Mouse (Mus musculus) kidney, adult 18-20 months (tissue): ENCODE data around the gene Grb14.
A peak's percentile ranks its signal among the peaks of the same experiment; 100 is the strongest.

Experiments
- DNase-seq: peaks from one replicate; pipeline ENCODE4 v3.0.0; 2021

Grb14 gene

DNA sequence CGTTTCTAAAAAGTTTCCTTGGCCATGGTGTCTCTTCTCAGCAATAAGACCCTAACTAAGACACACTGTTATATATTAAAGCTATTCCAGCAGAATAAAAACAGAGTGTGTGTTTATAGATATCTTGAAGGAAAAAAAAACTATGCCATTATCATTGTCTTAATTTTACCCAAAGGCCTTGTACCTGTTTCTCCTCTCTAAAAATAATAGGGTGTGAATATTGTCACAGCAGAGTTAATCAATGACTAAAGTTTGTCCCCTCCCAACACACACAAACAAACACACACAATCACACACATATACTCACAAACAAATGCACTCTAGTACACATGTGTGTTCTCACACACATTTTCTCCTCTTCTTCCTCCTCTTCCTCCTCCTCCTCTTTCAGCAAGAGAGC, at the start of gene Grb14:
TSS of gene Grb14 (minus strand) at position 101 of the 400 bp plus-strand sequence.
- DNase-seq: no peak

- DNase-seq: no peak
Measured at GRCm38 (mm10) chr2:65072205-65072604, 47.4 kb upstream of the Grb14 start.

- DNase-seq: no peak
Measured at GRCm38 (mm10) chr2:65053764-65054163, 29.0 kb upstream of the Grb14 start.

- no peak for DNase-seq
Measured at GRCm38 (mm10) chr2:65052191-65053012, 27.6 kb upstream of the Grb14 start.

GRCm38 (mm10) chr2:65050776-65051175, 26.0 kb upstream of the Grb14 start:
- no peak for DNase-seq

GRCm38 (mm10) chr2:65048234-65049017, 23.6 kb upstream of the Grb14 start:
- no peak for DNase-seq

- DNase-seq: no peak
Measured at GRCm38 (mm10) chr2:65038164-65038563, 13.4 kb upstream of the Grb14 start.

DNA sequence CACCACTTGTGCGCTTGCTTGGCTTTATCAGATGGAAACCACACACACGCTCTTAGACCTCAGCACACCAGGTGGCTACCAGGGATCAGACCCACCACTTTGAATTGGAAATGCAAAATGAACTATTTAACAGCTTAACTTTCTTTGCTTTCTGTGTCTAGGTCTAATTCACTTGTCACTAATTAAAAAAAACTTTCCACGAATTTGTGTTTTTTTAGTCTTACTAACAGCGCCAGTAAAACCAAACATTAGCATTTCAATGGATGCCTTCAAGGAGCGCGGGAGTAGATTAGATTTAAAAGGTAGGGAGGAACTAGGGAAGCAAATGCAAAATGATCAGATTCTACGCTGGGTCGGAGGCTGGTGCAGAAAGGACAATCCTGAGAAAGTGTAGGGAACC, 12.8 kb upstream of the Grb14 start:
- DNase-seq: no peak

DNA sequence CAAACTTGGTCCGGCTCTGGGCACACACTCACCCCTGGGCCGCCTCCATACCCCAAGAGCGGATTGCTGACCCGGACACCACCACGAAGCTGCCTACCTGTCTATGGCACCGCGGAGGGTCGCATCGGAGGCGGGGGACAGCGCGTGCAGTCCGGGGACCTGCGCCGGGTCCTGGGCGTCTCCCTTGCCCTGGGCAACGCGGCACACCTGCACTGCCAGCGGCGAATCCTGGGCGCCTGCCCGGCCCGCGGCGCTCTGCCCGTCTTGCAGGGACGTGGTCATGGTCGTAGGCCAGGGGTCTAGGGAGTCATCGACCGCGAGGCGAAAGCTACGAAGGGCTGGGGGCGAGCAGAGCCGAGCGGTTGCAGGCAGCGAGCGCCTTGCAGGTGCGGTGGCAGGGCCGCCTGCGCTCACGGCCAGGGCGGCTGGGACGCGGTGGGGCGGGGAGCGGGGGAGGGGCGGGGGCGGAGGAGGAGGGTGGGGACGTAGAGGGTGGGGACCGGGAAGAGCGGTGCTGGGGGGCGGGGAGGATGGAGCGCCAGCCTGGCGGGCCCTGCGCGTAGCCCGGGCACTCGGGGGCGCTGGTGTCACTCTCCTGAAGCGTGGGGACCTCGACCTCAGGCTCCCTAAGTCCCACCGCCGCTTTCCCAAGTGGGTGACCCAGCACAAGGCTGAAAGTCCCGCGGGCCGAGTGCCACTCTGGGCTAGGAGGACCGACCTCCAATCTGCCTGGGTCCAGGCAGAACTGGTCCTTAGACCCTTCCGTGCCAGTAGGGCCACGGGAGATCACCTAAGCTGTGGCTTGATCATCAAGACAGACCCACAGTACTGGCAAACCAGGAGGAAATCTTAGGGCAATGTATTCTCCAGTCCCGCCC, 2.2 kb downstream of the Grb14 start:
- peak; percentile 77 for DNase-seq

DNA sequence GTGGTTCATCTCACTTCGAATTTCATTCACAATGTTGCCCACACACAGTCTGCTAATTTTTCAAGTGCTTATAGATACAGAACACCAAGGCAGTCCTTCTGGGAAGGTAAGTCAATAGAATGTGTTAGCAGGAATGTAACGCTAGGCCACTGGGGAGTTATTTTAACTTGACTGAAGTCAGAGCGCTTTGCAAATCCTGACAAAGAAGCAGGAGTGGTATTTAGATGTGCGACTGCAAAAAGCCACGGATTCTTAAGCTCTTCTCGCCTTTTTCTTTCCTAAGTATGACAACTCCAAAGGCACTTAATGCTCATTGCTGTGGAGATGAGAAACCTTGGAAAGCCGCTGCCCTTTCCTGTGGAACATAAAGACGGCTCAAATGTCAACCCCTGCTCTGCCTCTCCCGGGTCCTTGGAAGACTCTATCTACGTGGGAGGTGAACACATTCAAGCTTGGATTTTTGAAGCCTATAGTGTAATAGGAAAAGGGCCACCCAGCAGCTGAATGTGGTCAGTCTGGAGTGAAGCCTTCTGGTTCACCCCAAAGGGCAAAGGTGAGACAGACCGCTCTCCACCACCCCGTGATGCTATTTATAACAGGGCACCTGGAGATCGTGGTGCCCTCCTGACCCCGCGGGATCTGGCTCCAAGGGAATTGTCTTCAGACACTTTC, 3.0 kb downstream of the Grb14 start:
- DNase-seq: no peak

DNA sequence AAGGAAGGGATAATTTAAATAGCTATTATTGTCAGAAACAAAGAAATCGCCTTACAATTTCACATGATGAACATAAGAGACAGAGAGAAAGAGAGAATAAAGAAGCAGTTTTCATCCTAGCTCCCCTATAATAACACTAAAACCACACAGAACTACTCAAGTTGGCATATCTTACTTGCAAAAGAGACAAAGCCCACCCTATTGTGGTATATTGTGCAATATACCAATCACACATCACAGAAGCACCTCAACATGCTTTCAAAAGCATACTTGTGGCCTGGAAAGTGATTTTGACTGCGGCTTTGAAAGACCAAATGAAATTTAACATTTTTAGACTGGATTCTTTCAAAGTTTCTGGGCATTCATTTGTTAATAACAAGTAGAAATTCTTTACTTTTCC, 7.4 kb downstream of the Grb14 start:
- DNase-seq: no peak

GRCm38 (mm10) chr2:65014552-65014951, 10.2 kb downstream of the Grb14 start:
- DNase-seq: no peak

GRCm38 (mm10) chr2:65010105-65010504, 14.7 kb downstream of the Grb14 start:
- no peak for DNase-seq

- no peak for DNase-seq
Measured at GRCm38 (mm10) chr2:65007396-65007795, 17.4 kb downstream of the Grb14 start.

GRCm38 (mm10) chr2:65005044-65005443, 19.7 kb downstream of the Grb14 start:
- no peak for DNase-seq

- peak; percentile 42 for DNase-seq
Measured at GRCm38 (mm10) chr2:65003433-65003832, 21.4 kb downstream of the Grb14 start.

DNA sequence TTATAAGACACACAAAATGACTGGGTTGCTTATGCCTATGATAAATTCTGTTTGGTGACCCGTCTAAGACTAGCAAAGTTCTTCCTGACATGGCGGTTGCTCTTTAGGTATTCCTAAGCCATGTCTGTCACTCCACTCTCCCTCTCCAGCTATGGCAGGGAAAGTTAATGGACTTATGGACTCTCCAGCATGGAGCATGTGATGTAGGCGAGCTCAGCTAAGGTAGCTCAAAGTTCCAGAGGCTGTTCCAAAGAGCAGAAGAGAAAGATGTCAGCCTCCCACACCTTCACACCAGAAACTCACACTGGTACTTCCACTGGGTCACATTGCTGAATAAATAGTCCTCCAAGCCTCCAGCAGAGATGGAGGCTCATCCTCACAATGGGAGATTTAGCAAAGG, 22.2 kb downstream of the Grb14 start:
- DNase-seq: no peak

DNA sequence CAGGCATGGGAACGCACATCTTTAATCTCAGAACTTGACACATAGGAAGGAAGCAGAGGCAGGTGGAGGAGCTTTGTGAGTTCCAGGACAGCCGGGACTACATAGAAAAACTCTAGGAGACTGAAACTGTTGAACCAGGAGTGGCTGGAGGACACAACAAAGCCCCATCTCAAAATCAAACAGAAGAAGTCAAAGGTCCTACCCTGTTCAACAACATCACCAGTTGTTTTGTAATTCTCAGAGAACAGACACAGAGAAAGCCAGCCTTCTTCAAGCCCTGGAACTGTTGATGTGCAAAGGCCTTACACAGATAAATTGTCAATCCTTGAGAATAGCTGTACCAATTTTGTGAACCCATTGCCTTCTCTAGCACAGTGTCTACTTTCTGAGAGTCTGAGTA, 29.7 kb downstream of the Grb14 start:
- no peak for DNase-seq

GRCm38 (mm10) chr2:64989426-64990187, 35.2 kb downstream of the Grb14 start:
- no peak for DNase-seq

- DNase-seq: no peak
Measured at GRCm38 (mm10) chr2:64987782-64988181, 37.0 kb downstream of the Grb14 start.

- DNase-seq: peak; percentile 28
Measured at GRCm38 (mm10) chr2:64975546-64975945, 49.2 kb downstream of the Grb14 start.

DNA sequence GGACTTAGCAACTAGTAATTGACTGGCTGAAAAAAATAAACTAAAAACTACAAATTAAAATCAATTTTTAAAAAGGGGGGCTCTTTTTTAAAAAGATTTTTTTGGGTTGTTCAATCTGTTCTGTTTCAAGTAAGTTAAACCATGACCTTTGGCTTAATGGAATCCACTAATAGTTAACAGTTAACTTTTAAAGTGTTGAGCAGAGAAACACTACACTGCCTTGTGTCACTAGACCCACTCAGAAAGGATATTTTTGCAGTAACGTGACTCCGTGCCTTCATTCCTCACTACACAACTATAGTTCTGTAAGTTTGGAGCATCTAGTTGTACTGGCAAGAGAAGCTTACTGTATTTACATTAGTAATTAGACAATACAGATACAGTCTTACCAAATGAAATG, 50.2 kb downstream of the Grb14 start:
- no peak for DNase-seq
